Mouse (Mus musculus): ENCODE results near the gene Oas3. TPM values are rescaled to one million over a fixed set of nuclear protein-coding genes. Genes with fewer than 3 reads are reported as not detected.

Gene Oas3
- 9.9 TPM for polyA plus RNA-seq (2014; fragmentation: Illumina TruSeq; extraction: RNeasy Lipid Tissue Mini Kit (QIAGEN cat#74804); ENCODE audit: low replicate concordance)

GRCm38 (mm10) chr5:120777478-120777877 lies at the start of gene Oas3:
Gene Oas3 (minus strand): TSS chr5:120777661.

GRCm38 (mm10) chr5:120811951-120812819 lies 34.7 kb upstream of the Oas3 start, which contains the start of gene Oas1c:
Gene Oas1c (minus strand): TSS chr5:120812514.

GRCm38 (mm10) chr5:120795480-120796034 lies 18.1 kb upstream of the Oas3 start, which contains the start of gene Oas1e:
Gene Oas1e (minus strand): TSS chr5:120795530.

GRCm38 (mm10) chr5:120749688-120750087 lies 27.8 kb downstream of the Oas3 start, which contains the start of gene Oas2:
Gene Oas2 (minus strand): TSS chr5:120749853.

GRCm38 (mm10) chr5:120711827-120712226 lies 65.6 kb downstream of the Oas3 start, which contains the start of gene Dtx1:
Gene Dtx1 (minus strand): TSS chr5:120711927.

Other genes starting within 250 kb of the Oas3 start
- 3.6 TPM for gene Tpcn1, start 189.0 kb downstream of the Oas3 start, polyA plus RNA-seq (2014; fragmentation: Illumina TruSeq; extraction: RNeasy Lipid Tissue Mini Kit (QIAGEN cat#74804); ENCODE audit: low replicate concordance)
- not detected for gene Iqcd, start 188.6 kb downstream of the Oas3 start, polyA plus RNA-seq (2014; fragmentation: Illumina TruSeq; extraction: RNeasy Lipid Tissue Mini Kit (QIAGEN cat#74804); ENCODE audit: low replicate concordance)
- gene Rita1, start 165.1 kb downstream of the Oas3 start, polyA plus RNA-seq (2014; fragmentation: Illumina TruSeq; extraction: RNeasy Lipid Tissue Mini Kit (QIAGEN cat#74804); ENCODE audit: low replicate concordance), result not detected
- 0.15 TPM for gene Ddx54, start 164.9 kb downstream of the Oas3 start, polyA plus RNA-seq (2014; fragmentation: Illumina TruSeq; extraction: RNeasy Lipid Tissue Mini Kit (QIAGEN cat#74804); ENCODE audit: low replicate concordance)
- not detected for gene Cfap73, start 143.4 kb downstream of the Oas3 start, polyA plus RNA-seq (2014; fragmentation: Illumina TruSeq; extraction: RNeasy Lipid Tissue Mini Kit (QIAGEN cat#74804); ENCODE audit: low replicate concordance)
- not detected for gene Rasal1, start 128.8 kb downstream of the Oas3 start, polyA plus RNA-seq (2014; fragmentation: Illumina TruSeq; extraction: RNeasy Lipid Tissue Mini Kit (QIAGEN cat#74804); ENCODE audit: low replicate concordance)
- gene Dtx1, start 65.7 kb downstream of the Oas3 start, polyA plus RNA-seq (2014; fragmentation: Illumina TruSeq; extraction: RNeasy Lipid Tissue Mini Kit (QIAGEN cat#74804); ENCODE audit: low replicate concordance), result 0.22 TPM
- 1.4 TPM for gene Oas2, start 27.8 kb downstream of the Oas3 start, polyA plus RNA-seq (2014; fragmentation: Illumina TruSeq; extraction: RNeasy Lipid Tissue Mini Kit (QIAGEN cat#74804); ENCODE audit: low replicate concordance)
- gene Oas1e, start 17.9 kb upstream of the Oas3 start, polyA plus RNA-seq (2014; fragmentation: Illumina TruSeq; extraction: RNeasy Lipid Tissue Mini Kit (QIAGEN cat#74804); ENCODE audit: low replicate concordance), result 0.30 TPM
- 0.48 TPM for gene Oas1c, start 34.9 kb upstream of the Oas3 start, polyA plus RNA-seq (2014; fragmentation: Illumina TruSeq; extraction: RNeasy Lipid Tissue Mini Kit (QIAGEN cat#74804); ENCODE audit: low replicate concordance)
- gene Oas1f, start 69.7 kb upstream of the Oas3 start, polyA plus RNA-seq (2014; fragmentation: Illumina TruSeq; extraction: RNeasy Lipid Tissue Mini Kit (QIAGEN cat#74804); ENCODE audit: low replicate concordance), result not detected
- gene Oas1h, start 83.8 kb upstream of the Oas3 start, polyA plus RNA-seq (2014; fragmentation: Illumina TruSeq; extraction: RNeasy Lipid Tissue Mini Kit (QIAGEN cat#74804); ENCODE audit: low replicate concordance), result not detected
- 4.8 TPM for gene Oas1g, start 110.0 kb upstream of the Oas3 start, polyA plus RNA-seq (2014; fragmentation: Illumina TruSeq; extraction: RNeasy Lipid Tissue Mini Kit (QIAGEN cat#74804); ENCODE audit: low replicate concordance)
- gene Oas1a, start 129.9 kb upstream of the Oas3 start, polyA plus RNA-seq (2014; fragmentation: Illumina TruSeq; extraction: RNeasy Lipid Tissue Mini Kit (QIAGEN cat#74804); ENCODE audit: low replicate concordance), result 1.9 TPM
- gene Oas1d, start 136.9 kb upstream of the Oas3 start, polyA plus RNA-seq (2014; fragmentation: Illumina TruSeq; extraction: RNeasy Lipid Tissue Mini Kit (QIAGEN cat#74804); ENCODE audit: low replicate concordance), result not detected
- gene Rph3a, start 232.4 kb upstream of the Oas3 start, polyA plus RNA-seq (2014; fragmentation: Illumina TruSeq; extraction: RNeasy Lipid Tissue Mini Kit (QIAGEN cat#74804); ENCODE audit: low replicate concordance), result 0.15 TPM